Mouse (Mus musculus): ENCODE measurements around the gene Hist1h2bc.

DNA sequence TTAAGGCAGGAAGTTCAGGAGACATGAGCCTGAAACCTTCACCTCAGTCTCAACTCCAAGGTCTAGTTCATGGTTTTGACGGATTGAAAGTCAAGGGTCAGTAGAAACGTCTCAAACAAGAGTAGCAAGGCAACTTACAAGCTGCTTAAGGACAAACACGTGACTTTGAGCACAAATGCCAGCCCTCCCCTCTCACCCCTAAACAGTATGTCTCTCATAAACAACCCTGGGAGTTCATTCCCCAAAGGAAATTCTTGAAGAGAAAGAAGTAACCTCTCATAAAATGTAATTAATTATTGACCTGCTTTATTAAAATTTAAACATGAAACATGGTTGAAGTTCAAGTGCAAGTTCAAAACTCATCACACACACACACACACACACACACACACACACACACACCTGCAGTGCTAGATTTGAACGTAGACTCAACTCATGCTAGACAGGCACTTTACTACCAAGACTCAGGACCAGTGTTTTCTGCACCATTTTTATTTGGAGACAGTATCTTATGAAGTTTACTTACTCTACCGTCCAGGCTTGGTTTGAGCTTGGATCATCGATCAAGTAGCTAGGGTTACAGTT lies 9.9 kb downstream of the Hist1h2bc start:
- no peak for TF ChIP-seq CTCF (IDR thresholded peaks at IDR 0.05; ENCODE audit: extremely low read depth, insufficient read depth, insufficient read length, insufficient replicate concordance)
- no peak for TF ChIP-seq POLR2A (IDR thresholded peaks at IDR 0.05; ENCODE audit: low read depth, low read length)
